Mouse (Mus musculus): ENCODE data around the gene Wdr31.

DNA sequence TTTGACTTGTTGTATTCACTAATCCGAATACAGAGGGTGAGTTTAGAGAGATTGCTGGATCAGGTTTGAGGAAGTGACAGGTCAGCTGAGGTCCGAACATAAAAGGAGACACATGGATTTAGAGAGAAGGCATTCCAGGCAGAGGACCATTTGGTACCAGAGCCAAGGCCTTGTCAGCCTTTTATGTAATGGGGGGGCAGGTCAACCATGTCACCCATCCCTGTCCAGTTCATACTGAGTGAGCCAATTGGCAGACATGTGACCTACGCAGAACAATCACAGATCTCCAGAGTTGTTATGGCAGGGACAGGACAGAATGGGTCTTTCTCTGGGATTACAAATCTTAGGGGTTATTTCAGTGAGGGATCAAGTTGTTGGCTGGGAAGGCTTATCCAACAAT is 35.3 kb upstream of the Wdr31 start:
- TF ChIP-seq CTCF (IDR thresholded peaks at IDR 0.05; ENCODE audit: control insufficient read depth, insufficient read depth, low read length): no peak
- TF ChIP-seq POLR2A (IDR thresholded peaks at IDR 0.05; ENCODE audit: borderline replicate concordance, control insufficient read depth, low read depth, low read length): no peak
